Mouse (Mus musculus) hematopoietic multipotent progenitor cell, adult 10-12 weeks (in vitro differentiated cells): Measurements from ENCODE around the gene Mrps26. TPM values are rescaled to one million over a fixed set of nuclear protein-coding genes. Genes with fewer than 3 reads are reported as not detected.

Experiments
- polyA plus RNA-seq: library from polyadenylated mRNA; stranded (reverse); fragments of >175 nt; gene quantifications from 2 replicates; pipeline ENCODE4 v1.2.3, GENCODE M21; 2012; ENCODE audit warnings: low replicate concordance

Gene Mrps26
- 80.4 and 167 TPM in 2 replicates for polyA plus RNA-seq

GRCm38 (mm10) chr2:130563212-130564055 lies at the start of gene Mrps26:
Mrps26 (plus strand) TSS chr2:130563742.

DNA sequence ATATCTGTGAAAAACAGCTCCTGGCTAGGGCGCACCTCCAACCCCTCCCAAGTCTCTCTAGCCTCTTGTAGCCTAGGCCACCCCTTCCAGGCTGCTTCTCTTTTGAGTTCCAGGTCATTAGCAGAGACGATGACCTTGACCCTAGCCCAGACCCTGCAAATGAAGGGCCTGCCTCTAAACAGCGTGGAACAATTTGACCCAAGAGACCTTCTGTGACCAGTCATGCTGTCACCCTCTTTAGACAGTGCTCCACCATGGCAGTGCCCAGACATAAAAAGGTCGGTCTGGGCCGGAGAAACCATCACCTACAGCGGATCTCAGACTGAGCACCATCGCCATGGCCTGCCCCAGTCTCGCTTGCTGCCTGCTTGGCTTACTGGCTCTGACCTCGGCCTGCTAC lies 12.3 kb downstream of the Mrps26 start, which contains the start of gene Oxt:
Gene Oxt (plus strand): TSS at position 301 of the 400 bp plus-strand sequence.

GRCm38 (mm10) chr2:130582552-130582951 lies 19.0 kb downstream of the Mrps26 start, which contains the start of gene Avp:
Avp (minus strand) TSS chr2:130582554.

Other genes with a start within 250 kb of the Mrps26 start
- 0.17 TPM in 2 replicates for gene Cpxm1, start 166.2 kb upstream of the Mrps26 start, polyA plus RNA-seq
- gene Gm28372, start 158.5 kb upstream of the Mrps26 start, polyA plus RNA-seq, result not detected in 2 replicates
- gene 1700020A23Rik, start 158.5 kb upstream of the Mrps26 start, polyA plus RNA-seq, result not detected in 2 replicates
- not detected in 2 replicates for gene Tmem239, start 157.3 kb upstream of the Mrps26 start, polyA plus RNA-seq
- 14.7 and 20.6 TPM in 2 replicates for gene Vps16, start 139.4 kb upstream of the Mrps26 start, polyA plus RNA-seq
- gene Pced1a, start 139.0 kb upstream of the Mrps26 start, polyA plus RNA-seq, result 16.8 and 23.8 TPM in 2 replicates
- gene Ptpra, start 113.5 kb upstream of the Mrps26 start, polyA plus RNA-seq, result 25.3 and 30.2 TPM in 2 replicates
- gene Oxt, start 12.4 kb downstream of the Mrps26 start, polyA plus RNA-seq, result 0.51 TPM in 1 of 2 replicates, not detected in the other
- not detected in 2 replicates for gene Avp, start 18.8 kb downstream of the Mrps26 start, polyA plus RNA-seq
- 0.10 and 0.70 TPM in 2 replicates for gene Fastkd5, start 66.3 kb downstream of the Mrps26 start, polyA plus RNA-seq
- 2.0 and 2.2 TPM in 2 replicates for gene Ubox5, start 66.3 kb downstream of the Mrps26 start, polyA plus RNA-seq
- 3.2 and 4.2 TPM in 2 replicates for gene Lzts3, start 79.1 kb downstream of the Mrps26 start, polyA plus RNA-seq
- 134 and 149 TPM in 2 replicates for gene Ddrgk1, start 100.9 kb downstream of the Mrps26 start, polyA plus RNA-seq
- gene Itpa, start 103.9 kb downstream of the Mrps26 start, polyA plus RNA-seq, result 1.5 and 4.1 TPM in 2 replicates
- 1.3 and 2.4 TPM in 2 replicates for gene Slc4a11, start 133.8 kb downstream of the Mrps26 start, polyA plus RNA-seq